Mouse (Mus musculus) naive thymus-derived CD4-positive, alpha-beta T cell, adult 2 months (primary cell): ENCODE data around the gene Olfr320.
"Not testable (repeated sequence)": the region's sequence is repeated elsewhere in the genome, so short reads cannot be mapped to it uniquely, and the experiment has no call there.

Source experiments
- DNase-seq: peaks from one replicate; pipeline ENCODE4 v3.0.0-alpha.2; 2011; ENCODE audit warnings: low read depth

The Olfr320 gene

GRCm38 (mm10) chr11:58680799-58681198 lies at the start of gene Olfr320:
Olfr320 (plus strand) TSS chr11:58681099.
- DNase-seq, result no peak

- no peak for DNase-seq
Observed at GRCm38 (mm10) chr11:58634878-58635277, 46.0 kb upstream of the Olfr320 start.

- peak; percentile 60 for DNase-seq
Observed at GRCm38 (mm10) chr11:58636376-58636977, 44.4 kb upstream of the Olfr320 start.

- DNase-seq, result no peak
Observed at GRCm38 (mm10) chr11:58638176-58638701, 42.7 kb upstream of the Olfr320 start.

GRCm38 (mm10) chr11:58640272-58640867 lies 40.5 kb upstream of the Olfr320 start, which contains the start of gene Trim58:
Trim58 (plus strand) TSS chr11:58640465.
- DNase-seq, result no peak

GRCm38 (mm10) chr11:58641057-58641456 lies 39.8 kb upstream of the Olfr320 start:
- no peak for DNase-seq

- no peak for DNase-seq
Observed at GRCm38 (mm10) chr11:58641638-58642358, 39.1 kb upstream of the Olfr320 start.

- peak; percentile 64 for DNase-seq
Observed at GRCm38 (mm10) chr11:58643350-58643749, 37.5 kb upstream of the Olfr320 start.

- no peak for DNase-seq
Observed at GRCm38 (mm10) chr11:58655151-58655550, 25.7 kb upstream of the Olfr320 start.

- no peak for DNase-seq
Observed at GRCm38 (mm10) chr11:58658596-58658995, 22.3 kb upstream of the Olfr320 start, which contains the start of gene Olfr322. Olfr322 (plus strand) TSS chr11:58658782.

GRCm38 (mm10) chr11:58669252-58669651 lies 11.6 kb upstream of the Olfr320 start:
- DNase-seq, result no peak

- no peak for DNase-seq
Observed at GRCm38 (mm10) chr11:58671825-58672224, 9.1 kb upstream of the Olfr320 start.

- no peak for DNase-seq
Observed at GRCm38 (mm10) chr11:58698862-58699261, 18.0 kb downstream of the Olfr320 start, which contains the start of gene Olfr319. Olfr319 (plus strand) TSS chr11:58699162.

GRCm38 (mm10) chr11:58709086-58709485 lies 28.2 kb downstream of the Olfr320 start:
- DNase-seq, result no peak

GRCm38 (mm10) chr11:58717723-58718122 lies 36.8 kb downstream of the Olfr320 start:
- not testable (repeated sequence) for DNase-seq

- DNase-seq, result no peak
Observed at GRCm38 (mm10) chr11:58719701-58720100, 38.8 kb downstream of the Olfr320 start.

- DNase-seq, result no peak
Observed at GRCm38 (mm10) chr11:58723914-58724313, 43.0 kb downstream of the Olfr320 start, which contains the start of gene Olfr318. Olfr318 (minus strand) TSS chr11:58724014.

- DNase-seq, result not testable (repeated sequence)
Observed at GRCm38 (mm10) chr11:58727896-58728650, 47.2 kb downstream of the Olfr320 start.

- DNase-seq, result no peak
Observed at GRCm38 (mm10) chr11:58733372-58733771, 52.5 kb downstream of the Olfr320 start.
